In the genomic region with DNA sequence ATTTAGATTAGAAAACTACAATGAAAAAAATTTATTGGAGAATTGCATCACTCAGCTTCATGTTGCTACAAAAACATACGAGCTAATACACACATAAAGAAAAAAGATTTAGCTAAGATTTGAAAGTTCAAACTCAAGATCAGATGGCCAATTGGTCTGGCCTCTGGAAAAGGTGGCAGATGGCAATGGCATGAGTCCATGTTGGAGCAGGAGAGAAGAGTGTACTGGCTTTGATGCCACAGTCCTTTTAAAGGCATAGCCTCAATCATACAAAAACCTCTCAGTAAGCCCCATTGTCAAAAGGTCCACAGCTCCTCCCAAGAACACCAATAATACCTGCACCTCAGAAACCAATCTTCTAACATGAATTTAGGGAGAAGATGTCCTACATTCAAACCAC, we compare ENCODE assay signal across 19 mouse cellular contexts. TPM values are rescaled to one million over a fixed set of nuclear protein-coding genes. Genes with fewer than 3 reads are reported as not detected.
"Had no signal": no experiment of that assay in that cellular context is flagged by ENCODE, and none has a peak within 500 bp of the region (broad histone marks: within the 10 kb centered on the region; RNA-seq: fewer than 3 reads in every experiment).

No protein-coding gene starts in this region.

- H3K27me3 ChIP-seq: liver, embryonic 15.5 days; midbrain, embryonic 15.5 days; neural tube, embryonic 12.5 days had no signal

- H3K27ac ChIP-seq: limb, embryonic 10.5 days; liver, embryonic 15.5 days; macrophage; midbrain, embryonic 15.5 days; neural tube, embryonic 12.5 days had no signal

- H3K4me1 ChIP-seq: limb, embryonic 10.5 days; liver, embryonic 15.5 days; megakaryocyte, embryonic 14.5 days; midbrain, embryonic 15.5 days; neural tube, embryonic 12.5 days had no signal

- H3K4me3 ChIP-seq: limb, embryonic 10.5 days; liver, embryonic 15.5 days; megakaryocyte, embryonic 14.5 days; midbrain, embryonic 15.5 days; neural tube, embryonic 12.5 days had no signal

- ATAC-seq: midbrain, embryonic 15.5 days had no signal

- DNase-seq: kidney, adult 8-10 months; kidney, postnatal 25 days; layer of hippocampus, adult 9-11 months; layer of hippocampus, postnatal 36 days; lung, embryonic 14.5 days; lung, postnatal 10 days; thymus, adult 18-20 months; thymus, postnatal 14 days had no signal

RNA-seq across cellular contexts. Expression of gene Trpc5os, which starts 35.0 kb away (rescaled TPM):
- total RNA-seq: layer of hippocampus, adult 18-20 months; layer of hippocampus, postnatal 36 days; monocyte, adult 5-6 weeks; neutrophil, adult 5-6 weeks had no signal
- polyA plus RNA-seq: kidney, embryonic 16.5 days; limb, embryonic 10.5 days; liver, embryonic 15.5 days; lung, embryonic 14.5 days; macrophage; midbrain, embryonic 11.5 days; neural tube, embryonic 12.5 days had no signal
